Mouse (Mus musculus) C2C12 (cell line): ENCODE data around the gene Comtd1.

Source experiments
- CTCF ChIP-seq: IDR thresholded peaks from one replicate; pipeline ENCODE4 v1.5.1; 2011; ENCODE audit not compliant: control insufficient read depth, insufficient read depth, insufficient read length
- MYOG ChIP-seq: IDR thresholded peaks from one replicate; pipeline ENCODE4 v1.6.1; 2011; ENCODE audit not compliant: control insufficient read depth, insufficient read length; ENCODE audit errors: extremely low read depth

DNA sequence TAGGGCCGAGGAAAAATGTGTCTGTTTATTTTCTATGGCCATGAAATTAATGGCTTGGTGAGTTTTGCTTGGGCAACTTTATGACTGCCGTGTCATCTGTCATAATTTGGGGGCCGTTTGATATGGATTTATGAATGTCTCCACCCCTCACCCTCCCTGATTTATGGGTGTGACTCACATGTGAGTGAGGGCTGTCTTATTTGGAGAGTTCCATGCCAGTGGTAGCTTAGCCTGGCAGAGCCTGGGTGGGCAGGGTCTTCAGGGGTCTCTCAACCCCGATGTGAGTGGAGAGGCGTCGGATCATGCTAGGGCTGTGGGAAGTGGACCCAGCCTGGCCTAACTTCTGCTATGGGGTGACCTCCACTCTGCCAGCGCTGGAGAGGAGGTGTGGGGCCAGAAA is 18.0 kb upstream of the Comtd1 start:
- TF ChIP-seq CTCF, result no peak
- TF ChIP-seq MYOG, result no peak
